Mouse (Mus musculus) 3T3-L1 (cell line): ENCODE measurements around the gene Mpdz.

Source experiments
- DNase-seq: peaks from one replicate; pipeline ENCODE4 v3.0.0-alpha.2; 2015; ENCODE audit warnings: low read depth, low spot score

Gene Mpdz

DNA sequence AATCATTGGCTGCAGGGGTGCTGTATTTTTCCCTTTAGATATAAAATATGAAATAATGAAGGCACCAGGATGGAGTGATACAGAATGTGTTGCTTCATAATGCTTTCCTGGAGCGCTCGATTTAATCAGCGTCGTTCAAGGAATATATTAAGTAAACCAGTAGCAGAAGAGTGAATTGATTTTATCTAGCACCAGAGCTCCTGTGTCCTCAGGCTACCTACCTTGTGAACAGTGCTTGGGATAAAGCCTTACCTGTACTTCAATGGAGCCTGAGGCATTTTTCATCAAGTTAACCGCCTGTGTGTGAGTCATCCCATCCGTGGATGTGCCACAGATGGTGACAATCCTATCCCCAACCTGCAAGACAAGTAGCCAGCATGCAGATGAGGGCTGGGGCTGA is 159.5 kb downstream of the Mpdz start:
- no peak for DNase-seq

DNA sequence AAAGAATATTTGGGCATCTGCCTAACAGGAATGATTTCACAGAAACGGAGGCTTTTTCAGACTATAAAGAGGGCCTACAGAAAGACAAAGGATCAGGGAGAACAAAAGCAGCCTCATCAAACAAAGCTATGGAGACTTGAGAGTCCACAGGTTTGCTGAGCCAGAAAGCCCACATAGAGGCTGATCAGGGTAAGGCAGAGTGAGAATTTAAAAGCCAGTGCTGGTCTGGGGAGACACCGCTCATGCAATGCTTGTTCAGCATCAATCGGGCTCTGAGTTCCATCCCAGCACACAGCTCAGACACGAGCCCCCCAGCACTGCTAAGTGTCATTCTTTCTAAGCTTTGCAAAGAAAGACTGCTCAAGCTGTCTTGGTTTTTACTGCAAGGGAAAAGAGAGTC is 162.5 kb downstream of the Mpdz start:
- no peak for DNase-seq

DNA sequence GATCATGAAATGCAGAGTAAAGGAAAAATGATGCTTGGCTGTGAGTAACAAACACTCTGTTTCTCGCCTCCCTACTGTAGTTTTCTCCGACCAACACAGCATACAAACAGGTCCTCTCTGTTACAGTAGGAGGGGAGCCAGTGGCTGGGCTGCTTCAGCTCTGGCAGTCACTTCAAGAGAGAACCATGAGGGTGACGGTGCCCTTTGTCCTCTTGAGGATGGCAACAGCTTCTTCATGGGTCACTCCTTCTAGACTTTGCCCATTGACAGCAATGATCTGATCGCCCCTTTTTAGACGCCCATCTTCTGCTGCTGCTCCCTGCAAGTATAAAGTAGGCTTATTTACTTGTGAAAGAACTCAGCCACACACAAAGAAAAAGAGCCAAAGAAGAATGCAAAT is 163.2 kb downstream of the Mpdz start:
- DNase-seq, result no peak

DNA sequence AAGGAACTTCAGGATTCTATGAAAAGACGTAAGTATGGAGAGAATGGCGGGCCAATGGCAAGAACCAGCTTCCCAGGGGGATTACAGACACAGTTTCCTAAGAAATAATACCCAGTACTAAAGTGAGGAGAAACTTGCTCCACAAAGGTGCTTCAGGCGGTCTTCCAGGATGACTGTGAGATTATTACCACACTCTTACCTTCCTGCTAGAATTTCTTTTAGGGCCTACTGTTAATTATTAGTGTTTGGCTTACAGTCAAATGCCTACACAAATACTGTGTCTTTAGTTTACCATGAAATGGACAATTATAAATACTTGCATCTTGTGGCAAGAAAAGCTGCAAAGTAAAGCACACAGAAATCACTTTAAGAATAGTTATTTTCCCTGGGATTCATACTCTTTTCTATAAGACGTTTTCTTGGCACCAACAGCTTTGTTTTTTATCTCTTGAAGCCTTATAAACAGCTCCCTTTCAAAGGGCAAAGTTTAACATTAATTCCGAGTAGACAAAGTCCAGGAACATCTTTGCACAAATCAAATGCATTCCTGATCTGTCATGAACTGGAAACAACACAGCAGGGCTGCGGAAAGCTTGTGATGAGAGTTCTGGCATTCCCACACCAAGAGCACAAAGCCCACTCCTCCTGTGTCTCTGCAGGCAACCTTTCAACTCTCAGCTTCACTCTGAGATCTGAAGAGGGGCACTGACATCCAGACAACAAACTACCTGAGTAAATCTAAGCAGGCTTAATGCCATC is 166.5 kb downstream of the Mpdz start:
- DNase-seq, result no peak

DNA sequence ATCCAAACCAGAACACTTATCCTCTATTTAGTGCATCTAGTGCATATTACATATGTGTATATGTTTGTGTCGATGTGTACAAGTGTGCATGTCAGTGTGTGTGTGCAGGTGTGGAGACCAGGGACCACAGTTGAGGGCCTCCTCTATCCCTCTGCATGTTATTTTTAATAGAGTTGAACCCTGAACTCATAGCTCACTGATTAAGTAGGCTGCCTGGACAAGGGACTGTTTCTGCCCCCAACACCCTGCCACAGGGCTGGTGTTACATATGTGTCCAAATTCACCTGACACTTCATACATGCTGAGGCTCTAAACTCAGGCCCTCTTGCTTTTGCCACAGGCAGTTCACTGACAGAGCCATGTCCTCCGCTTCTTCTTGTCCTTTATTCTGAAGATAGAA is 169.5 kb downstream of the Mpdz start:
- no peak for DNase-seq

DNA sequence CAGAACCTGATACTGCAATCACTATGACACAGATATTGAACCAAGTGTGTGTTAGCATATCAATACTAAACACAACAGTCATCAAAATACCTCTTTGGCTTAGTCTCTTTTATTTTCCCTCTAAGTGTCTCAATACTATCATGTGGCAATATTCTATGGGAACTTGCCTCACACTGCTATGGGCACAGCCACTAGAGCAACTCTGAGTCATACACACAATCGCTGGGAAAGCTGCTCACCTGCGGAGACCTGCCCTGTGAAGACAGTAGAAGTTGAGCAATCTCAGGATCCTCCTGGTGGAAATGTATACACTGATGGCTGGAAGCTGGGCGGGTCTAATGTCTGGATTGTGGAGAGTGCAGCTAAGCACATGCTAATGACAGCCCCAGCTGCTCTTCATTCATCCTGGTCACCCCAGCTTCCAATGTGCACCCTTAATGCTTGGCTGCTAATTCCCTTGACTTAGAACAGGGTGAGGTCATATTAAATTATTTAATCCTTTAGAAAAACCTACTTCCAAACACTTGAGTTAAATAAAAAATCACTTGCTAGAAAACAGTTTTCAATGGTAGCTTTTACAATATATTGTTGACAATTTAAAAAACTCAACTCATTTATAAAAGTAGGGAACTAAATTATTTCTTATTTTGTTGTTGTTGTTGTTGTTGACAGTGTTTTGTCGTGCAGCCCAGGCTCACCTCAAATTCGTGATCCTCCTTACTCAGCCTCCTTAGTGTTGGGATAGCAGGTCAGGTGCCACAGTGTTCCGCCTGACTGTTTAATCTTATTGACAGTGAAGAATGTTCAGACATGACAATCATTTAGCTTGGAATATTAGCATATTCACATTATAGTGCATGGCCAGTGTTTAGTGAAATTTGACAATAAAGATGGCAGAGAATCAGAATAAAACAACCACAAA is 189.5 kb downstream of the Mpdz start:
- DNase-seq, result no peak

DNA sequence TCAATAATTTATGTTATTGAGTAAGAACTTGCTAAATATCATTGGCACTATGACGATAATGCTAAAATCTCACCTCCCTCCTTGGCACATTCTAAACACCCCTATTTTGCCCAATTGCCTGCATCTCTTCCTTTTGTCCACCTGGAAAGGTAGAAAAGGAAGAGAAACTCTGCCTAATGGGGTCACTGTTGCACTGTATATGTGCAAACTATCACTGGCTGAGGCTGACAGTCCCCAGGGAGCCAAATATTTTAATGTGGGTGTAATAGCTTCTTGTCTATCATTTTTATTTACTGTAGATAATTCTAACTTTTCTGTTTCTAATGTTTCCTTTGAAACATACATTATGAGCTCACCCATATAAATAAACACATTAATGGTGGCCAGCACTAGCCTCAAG is 190.3 kb downstream of the Mpdz start:
- peak; percentile 51 for DNase-seq

DNA sequence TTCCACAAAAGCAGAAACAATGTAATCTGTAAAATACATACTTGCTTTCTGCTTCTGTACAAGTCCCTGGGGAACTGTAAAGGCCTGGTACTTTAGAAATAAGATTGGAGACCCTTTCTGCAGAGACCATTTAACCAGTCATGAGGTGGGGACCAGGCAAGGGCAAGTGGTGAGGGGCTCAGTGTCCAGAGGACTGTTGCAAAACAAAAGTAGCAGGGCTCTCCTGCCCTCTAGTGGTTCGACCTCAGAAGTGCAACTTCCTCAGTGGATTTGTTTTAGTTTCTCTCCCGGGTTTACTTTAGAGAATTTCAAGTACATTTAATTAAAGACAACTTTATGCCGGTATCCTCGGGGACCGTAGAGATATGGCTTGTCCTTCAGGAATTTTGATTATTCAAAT is 190.7 kb downstream of the Mpdz start:
- peak; percentile 70 for DNase-seq

DNA sequence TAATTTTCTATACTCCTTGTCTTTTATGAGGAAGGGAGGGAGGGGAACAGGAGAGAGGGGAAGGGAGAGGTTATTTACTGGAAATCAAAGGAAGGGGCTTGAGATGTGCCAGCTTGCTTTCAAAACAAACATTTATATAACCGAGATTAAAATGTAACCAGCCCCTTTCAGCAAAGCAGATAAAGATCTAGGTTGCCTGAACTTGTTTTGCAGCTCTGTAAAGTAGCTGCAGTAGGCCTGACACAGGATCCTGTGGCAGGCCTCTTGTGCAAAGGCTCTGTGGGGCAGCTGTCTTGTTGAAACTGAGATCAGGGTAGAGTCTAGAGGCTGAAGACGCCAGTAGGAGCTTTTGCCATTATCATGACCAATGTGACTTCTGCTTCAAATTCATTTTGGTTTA is 193.4 kb downstream of the Mpdz start:
- DNase-seq, result no peak

DNA sequence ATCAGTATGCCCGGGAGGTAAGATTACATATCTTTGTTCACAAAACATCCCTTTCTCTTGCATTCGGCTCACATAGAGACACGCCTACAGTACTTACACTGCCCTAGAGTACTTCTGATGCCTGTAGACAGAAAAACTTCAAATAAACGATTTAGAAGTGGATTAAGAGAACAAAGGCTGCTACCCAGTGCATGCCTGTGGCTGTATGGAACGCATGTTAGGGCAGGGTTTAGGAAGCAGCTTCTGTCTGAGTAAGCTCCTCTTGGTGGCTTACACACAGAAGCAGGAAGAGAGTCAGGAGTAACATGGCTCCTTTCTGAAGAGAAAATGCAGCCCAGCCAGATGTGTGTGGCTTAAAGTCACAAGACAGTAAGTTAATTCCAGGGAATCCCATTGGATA is 206.4 kb downstream of the Mpdz start:
- DNase-seq, result no peak
